Mouse (Mus musculus) limb, embryonic 10.5 days (tissue): ENCODE measurements around the gene Plcl1. TPM values are rescaled to one million over a fixed set of nuclear protein-coding genes. Genes with fewer than 3 reads are reported as not detected.

ENCODE experiments used
- DNase-seq: peaks from one replicate; pipeline ENCODE4 v3.0.0-alpha.2; 2017; ENCODE audit warnings: low spot score
- H3K27ac ChIP-seq: fragments of 300-500 bp; sonication (generic); 2 replicates; pipeline ENCODE4 v1.5.1; 2016; ENCODE audit warnings: mild to moderate bottlenecking
- H3K27me3 ChIP-seq: fragments of 300-500 bp; sonication (generic); 2 replicates; pipeline ENCODE4 v1.6.1; 2016; ENCODE audit warnings: low read depth, mild to moderate bottlenecking; ENCODE audit not compliant: poor library complexity, severe bottlenecking
- H3K36me3 ChIP-seq: fragments of 300-500 bp; sonication (generic); 2 replicates; pipeline ENCODE4 v1.6.1; 2016; ENCODE audit warnings: mild to moderate bottlenecking, moderate library complexity
- H3K4me1 ChIP-seq: fragments of 300-500 bp; sonication (generic); 2 replicates; pipeline ENCODE4 v1.6.1; 2016
- H3K4me3 ChIP-seq: fragments of 300-500 bp; sonication (generic); 2 replicates; pipeline ENCODE4 v1.5.1; 2016; ENCODE audit warnings: mild to moderate bottlenecking, moderate library complexity
- H3K9me3 ChIP-seq: fragments of 300-500 bp; sonication (generic); replicated peaks from 2 replicates; pipeline ENCODE4 v1.6.1; 2016; ENCODE audit warnings: mild to moderate bottlenecking
- WGBS: fragments of 180-500 bp; shearing (Covaris S2); methylation state at CpG from one replicate; pipeline ENCODE4 v1.1.7; 2016; 5-methylcytosine and 5-hydroxymethylcytosine counted together
- polyA plus RNA-seq: library from polyadenylated mRNA; unstranded; fragments of >200 nt; fragmentation: Nextera tagmentation; extraction: Ambion mirVana; gene quantifications from 2 replicates; pipeline ENCODE4 v1.2.1, GENCODE M21; 2016

Gene Plcl1
- polyA plus RNA-seq, 1 experiment from 2014 or later: 0.54 TPM

DNA sequence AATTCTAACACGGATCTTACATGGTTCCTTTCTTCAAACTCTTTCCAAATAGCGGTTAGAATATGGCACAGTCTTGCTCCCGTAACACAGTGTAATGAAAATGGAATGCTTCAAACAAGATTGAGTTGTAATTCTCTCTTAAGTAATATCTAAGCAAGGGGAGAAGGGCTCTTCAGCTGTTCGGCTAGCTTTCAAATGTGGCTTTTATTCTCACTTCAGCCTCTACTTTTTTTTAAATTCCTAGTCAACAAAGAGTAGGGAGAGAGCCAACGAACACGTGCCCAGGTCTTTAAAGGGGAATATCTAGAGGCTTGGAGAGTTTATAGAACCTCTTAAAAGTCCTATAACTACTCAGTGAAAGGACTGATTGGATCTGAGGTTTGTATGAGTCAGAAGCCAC lies 160.2 kb downstream of the Plcl1 start:
- no peak overlapping the region for H3K27ac ChIP-seq
- no peak for DNase-seq
- H3K9me3 ChIP-seq: no peaks in the 10 kb centered on the region
- H3K27me3 ChIP-seq: no peaks in the 10 kb centered on the region
- WGBS: 91% methylated on average over 6 of the region's 6 CpGs
- no peak overlapping the region for H3K4me3 ChIP-seq
- no peaks in the 10 kb centered on the region for H3K36me3 ChIP-seq
- no peaks in the 10 kb centered on the region for H3K4me1 ChIP-seq

DNA sequence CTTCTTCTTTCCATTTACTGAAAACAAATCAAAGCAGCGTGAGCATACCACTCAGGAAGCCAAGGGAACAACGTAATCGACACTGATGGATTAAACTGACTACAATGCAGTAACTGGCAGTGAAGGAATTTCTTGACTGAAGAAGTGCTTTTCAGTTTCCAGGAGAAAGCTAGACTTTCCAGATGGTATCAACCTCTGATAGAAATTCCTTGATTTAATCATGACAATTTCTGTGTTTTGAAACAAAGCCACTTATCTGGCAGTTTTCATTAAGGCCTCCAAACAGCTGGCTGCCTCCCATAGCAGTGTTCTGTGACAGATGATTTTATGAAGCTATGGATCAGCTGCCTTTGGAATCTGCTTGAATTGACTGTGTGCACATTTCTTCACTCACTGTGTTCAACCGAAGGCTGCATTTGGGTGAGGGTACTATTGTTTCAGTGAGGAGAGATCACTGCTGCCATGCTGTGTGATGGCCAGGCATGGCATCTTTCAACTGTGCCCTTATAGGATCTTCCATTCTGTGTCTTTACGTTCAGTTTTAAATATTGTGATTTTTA lies 162.2 kb downstream of the Plcl1 start:
- H3K9me3 ChIP-seq: no peaks in the 10 kb centered on the region
- H3K4me1 ChIP-seq: no peaks in the 10 kb centered on the region
- H3K27ac ChIP-seq: no peak overlapping the region
- 84% methylated on average over 5 of the region's 5 CpGs for WGBS
- H3K27me3 ChIP-seq: no peaks in the 10 kb centered on the region
- no peak overlapping the region for H3K4me3 ChIP-seq
- DNase-seq: no peak
- no peaks in the 10 kb centered on the region for H3K36me3 ChIP-seq

DNA sequence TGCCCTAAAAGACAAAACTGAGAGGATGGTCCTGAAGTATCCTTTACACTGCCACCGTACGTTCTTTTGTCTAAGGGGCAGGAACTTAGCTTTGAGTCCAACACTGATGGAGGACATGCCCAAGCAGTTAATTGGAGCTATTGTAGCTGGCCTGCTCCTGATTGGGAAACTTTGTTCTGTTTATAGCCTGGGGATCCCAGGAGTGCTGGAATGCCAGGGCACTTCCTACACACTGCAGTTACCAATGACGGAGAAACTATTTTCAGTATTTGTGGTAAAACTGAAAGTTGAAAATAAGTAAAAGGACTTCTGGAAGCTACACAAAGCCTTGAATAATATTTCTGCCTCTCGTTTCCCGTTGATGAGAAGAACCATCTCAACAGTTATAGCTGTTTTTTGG lies 164.5 kb downstream of the Plcl1 start:
- H3K4me3 ChIP-seq: no peak overlapping the region
- H3K27ac ChIP-seq: no peak overlapping the region
- no peaks in the 10 kb centered on the region for H3K36me3 ChIP-seq
- 82% methylated on average over 5 of the region's 5 CpGs for WGBS
- no peaks in the 10 kb centered on the region for H3K27me3 ChIP-seq
- DNase-seq: no peak
- H3K4me1 ChIP-seq: no peaks in the 10 kb centered on the region
- no peaks in the 10 kb centered on the region for H3K9me3 ChIP-seq

DNA sequence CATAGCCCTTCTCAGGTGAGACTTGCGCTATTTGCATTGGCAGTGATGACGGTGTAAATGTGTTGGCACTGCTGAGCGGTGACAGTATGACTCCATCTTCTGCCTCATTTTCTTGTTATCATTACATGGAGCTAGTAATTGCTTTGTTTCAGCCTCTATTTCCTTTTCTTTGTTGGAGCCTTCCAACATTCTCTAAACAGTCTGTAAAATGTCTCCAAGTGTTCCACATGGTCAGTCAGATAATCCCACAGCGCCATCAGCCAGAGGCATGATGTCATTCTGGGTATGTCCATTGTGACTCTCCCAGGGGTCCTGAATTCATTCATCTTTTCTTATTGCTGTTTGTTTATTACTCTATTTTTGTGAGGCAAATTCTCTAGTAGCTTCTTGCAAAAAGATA lies 165.7 kb downstream of the Plcl1 start:
- DNase-seq: no peak
- 95% methylated on average over 4 of the region's 4 CpGs for WGBS
- H3K27ac ChIP-seq: no peak overlapping the region

DNA sequence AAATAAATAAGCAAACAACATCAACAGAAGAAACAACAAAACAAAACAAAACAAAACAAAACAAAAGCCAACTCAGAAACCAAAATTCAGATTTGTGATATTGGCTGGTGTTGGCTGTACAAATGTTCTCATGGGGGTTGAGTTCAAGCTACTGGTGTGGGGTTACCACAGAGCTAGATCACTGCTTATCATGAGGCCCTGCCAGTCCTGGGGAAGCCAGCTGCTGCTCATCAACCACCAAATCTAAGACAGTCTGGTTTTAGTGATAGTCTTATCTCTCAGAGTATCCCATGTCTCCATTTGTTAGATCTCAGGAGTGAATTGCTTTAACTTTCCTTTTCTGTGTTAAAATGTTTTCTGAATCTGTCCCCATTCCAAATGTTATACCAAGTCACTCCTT lies 166.5 kb downstream of the Plcl1 start:
- H3K36me3 ChIP-seq: no peaks in the 10 kb centered on the region
- H3K4me3 ChIP-seq: no peak overlapping the region
- no peaks in the 10 kb centered on the region for H3K9me3 ChIP-seq
- H3K27ac ChIP-seq: no peak overlapping the region
- peaks cover 3% of the 10 kb centered on the region; the same call in 1 of the 2 replicates for H3K4me1 ChIP-seq
- no peaks in the 10 kb centered on the region for H3K27me3 ChIP-seq
- no peak for DNase-seq

More for the DNA sequence above, 165.7 kb downstream of the Plcl1 start:
- Histone ChIP-seq H3K4me1 (peaks cover 3% of the 10 kb centered on the region; the same call in 1 of the 2 replicates), H3K4me3 (no peak overlapping the region), H3K36me3 (no peaks in the 10 kb centered on the region), H3K9me3 (no peaks in the 10 kb centered on the region), H3K27me3 (no peaks in the 10 kb centered on the region)

DNA sequence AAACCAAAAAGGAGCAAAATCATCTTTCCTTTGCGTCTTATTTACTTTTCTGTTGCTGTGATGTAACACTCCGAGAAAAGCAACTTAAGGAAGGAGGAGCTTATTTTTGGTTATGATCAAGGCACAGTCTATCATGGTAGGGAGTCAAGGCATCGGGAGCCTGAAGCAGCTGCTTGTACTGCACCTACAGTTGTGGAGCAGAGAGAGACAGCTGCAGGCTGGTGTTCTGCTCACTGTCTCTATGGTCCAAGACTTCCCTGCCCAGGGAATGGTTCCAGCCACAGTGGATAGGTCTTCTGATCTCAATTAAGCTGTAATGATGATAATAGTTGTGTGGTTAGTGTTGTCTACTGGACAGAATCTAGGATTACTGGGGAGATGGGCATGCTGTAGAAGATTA lies 166.9 kb downstream of the Plcl1 start:
- H3K4me1 ChIP-seq: peaks cover 3% of the 10 kb centered on the region; the same call in 1 of the 2 replicates
- 90% methylated on average over 3 of the region's 3 CpGs for WGBS
- no peaks in the 10 kb centered on the region for H3K27me3 ChIP-seq
- no peaks in the 10 kb centered on the region for H3K36me3 ChIP-seq
- DNase-seq: no peak
- no peaks in the 10 kb centered on the region for H3K9me3 ChIP-seq
- H3K27ac ChIP-seq: no peak overlapping the region
- H3K4me3 ChIP-seq: no peak overlapping the region

DNA sequence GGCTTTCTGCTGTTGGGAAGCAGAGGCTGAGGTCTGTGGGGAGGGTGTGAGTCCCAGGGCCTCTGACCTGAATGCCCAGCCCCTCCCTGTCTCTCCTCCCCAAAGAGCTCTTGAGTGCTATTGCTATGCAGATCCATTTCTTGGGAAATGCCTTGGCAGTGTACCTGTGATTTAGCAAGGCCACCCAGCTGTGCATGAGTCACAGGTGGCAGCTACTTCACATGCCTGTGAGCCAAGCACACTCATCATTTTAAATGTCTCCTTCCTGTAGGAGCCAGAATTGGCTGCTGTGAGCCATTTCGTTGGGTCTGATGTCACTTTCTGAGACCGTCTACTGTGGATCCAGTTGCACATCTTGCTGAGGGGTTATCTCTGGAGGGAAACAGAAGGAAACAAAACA lies 170.2 kb downstream of the Plcl1 start:
- Histone ChIP-seq H3K27me3 (no peaks in the 10 kb centered on the region), H3K36me3 (no peaks in the 10 kb centered on the region), H3K4me1 (peaks cover 3% of the 10 kb centered on the region; the same call in 1 of the 2 replicates), H3K27ac (no peak overlapping the region), H3K9me3 (no peaks in the 10 kb centered on the region), H3K4me3 (no peak overlapping the region)
- DNase-seq: no peak
- 59% methylated on average over 2 of the region's 2 CpGs for WGBS

DNA sequence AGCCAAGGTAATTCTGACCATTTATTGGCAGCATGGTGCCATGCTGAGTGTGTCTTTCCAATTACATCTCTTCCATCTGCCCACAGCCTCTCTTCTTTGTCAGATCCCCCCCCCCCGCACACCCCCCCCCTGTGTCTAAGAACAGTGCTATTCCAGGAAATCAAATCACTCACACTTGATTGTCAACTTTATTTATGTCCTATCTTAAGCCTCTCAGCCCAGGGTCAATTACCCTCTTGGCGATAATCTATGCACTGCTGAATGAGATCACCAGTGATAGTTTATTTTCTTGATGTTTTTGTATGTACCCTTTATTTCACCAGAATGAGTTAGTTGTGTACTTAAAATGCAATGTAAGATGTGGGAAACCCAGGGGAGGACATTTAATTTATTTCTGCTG lies 176.0 kb downstream of the Plcl1 start:
- no peak overlapping the region for H3K4me3 ChIP-seq
- DNase-seq: no peak
- no peak overlapping the region for H3K27ac ChIP-seq
- 83% methylated on average over 2 of the region's 2 CpGs for WGBS
- H3K27me3 ChIP-seq: no peaks in the 10 kb centered on the region
- H3K36me3 ChIP-seq: no peaks in the 10 kb centered on the region
- H3K4me1 ChIP-seq: no peaks in the 10 kb centered on the region
- H3K9me3 ChIP-seq: no peaks in the 10 kb centered on the region

DNA sequence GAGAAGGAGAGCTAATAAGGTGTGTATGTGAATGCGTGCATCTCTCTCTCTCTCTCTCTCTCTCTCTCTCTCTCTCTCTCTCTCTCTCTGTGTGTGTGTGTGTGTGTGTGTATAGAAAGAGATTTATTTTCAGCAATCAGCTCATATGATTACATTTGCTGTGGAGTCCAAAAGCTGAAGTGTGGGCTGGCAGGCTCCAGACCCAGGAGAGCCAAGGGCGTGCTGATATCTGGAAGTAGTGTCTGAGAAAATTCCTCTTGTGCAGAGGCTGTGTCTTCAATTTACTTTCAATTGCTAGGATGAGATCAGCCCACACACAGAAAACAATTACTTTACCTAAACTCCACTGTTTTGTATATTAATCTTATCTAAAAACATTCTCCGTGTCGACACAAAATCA lies 179.7 kb downstream of the Plcl1 start:
- Histone ChIP-seq H3K4me1 (no peaks in the 10 kb centered on the region), H3K36me3 (no peaks in the 10 kb centered on the region), H3K27me3 (no peaks in the 10 kb centered on the region), H3K27ac (no peak overlapping the region), H3K9me3 (no peaks in the 10 kb centered on the region), H3K4me3 (no peak overlapping the region)
- no peak for DNase-seq
- WGBS: 95% methylated on average over 4 of the region's 4 CpGs

DNA sequence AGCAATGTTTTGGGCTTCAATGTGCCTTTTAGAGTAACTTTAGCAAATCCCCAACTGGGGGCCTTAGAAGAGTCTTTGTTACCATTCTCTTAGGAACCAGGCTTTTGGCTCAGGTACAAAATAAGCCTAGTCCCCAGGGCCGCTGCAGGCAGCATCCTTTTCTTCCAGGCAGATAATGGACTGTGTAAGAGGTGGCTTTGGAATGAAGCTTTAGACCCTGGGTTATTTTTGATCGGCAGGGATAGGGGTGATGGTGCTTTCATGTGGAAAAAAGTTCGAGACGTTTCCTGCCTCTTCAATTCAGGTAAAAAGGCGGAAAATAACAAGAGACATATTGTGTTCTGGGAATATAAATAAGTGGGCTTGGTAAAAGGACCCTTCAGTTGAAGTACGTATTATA lies 182.4 kb downstream of the Plcl1 start:
- Histone ChIP-seq H3K27ac (no peak overlapping the region), H3K9me3 (no peaks in the 10 kb centered on the region), H3K36me3 (no peaks in the 10 kb centered on the region), H3K4me1 (no peaks in the 10 kb centered on the region), H3K4me3 (no peak overlapping the region), H3K27me3 (no peaks in the 10 kb centered on the region)
- no peak for DNase-seq
- WGBS: 86% methylated on average over 6 of the region's 6 CpGs

DNA sequence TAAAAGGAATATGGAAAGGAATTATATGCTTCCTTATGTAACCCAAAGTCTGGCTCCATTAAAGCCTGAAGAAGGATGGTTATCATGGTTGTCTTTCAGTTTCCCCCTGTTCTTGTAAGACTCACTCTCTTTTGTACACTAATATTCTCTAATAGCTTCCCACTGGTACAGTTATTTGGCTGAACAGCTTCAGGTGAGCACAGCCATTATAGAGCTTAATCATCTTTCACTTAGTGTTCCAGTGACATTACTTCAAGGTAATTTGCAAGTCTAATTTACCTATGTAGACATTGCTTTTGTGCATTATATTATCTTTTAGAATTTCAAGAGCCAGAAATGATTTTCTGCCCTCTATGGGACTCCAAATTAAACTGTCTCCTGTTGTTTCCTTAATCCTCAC lies 184.3 kb downstream of the Plcl1 start:
- DNase-seq: no peak
- Histone ChIP-seq H3K4me3 (no peak overlapping the region), H3K27me3 (no peaks in the 10 kb centered on the region), H3K9me3 (no peaks in the 10 kb centered on the region), H3K4me1 (no peaks in the 10 kb centered on the region), H3K36me3 (no peaks in the 10 kb centered on the region), H3K27ac (no peak overlapping the region)

DNA sequence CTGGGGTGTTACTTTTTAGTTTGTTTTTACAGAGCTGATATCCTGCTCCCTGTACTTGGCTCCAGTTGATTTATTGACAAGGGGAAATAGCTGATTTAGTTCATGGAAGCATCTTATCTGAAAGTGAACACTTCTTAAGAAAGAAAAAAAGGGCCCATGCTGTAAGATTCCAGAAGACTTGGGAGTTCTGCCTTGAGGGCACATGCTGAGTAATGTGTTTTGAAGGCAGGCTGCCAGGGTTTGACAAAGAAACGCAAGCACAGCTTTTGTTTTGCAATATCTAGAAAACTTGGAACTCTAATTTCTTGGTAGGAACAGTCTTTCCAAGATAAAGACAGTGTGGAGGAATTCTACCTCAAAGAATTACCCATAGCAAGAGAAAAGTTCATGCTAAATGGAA lies 194.8 kb downstream of the Plcl1 start:
- Histone ChIP-seq H3K27ac (no peak overlapping the region), H3K4me1 (no peaks in the 10 kb centered on the region), H3K36me3 (no peaks in the 10 kb centered on the region), H3K4me3 (no peak overlapping the region), H3K9me3 (no peaks in the 10 kb centered on the region), H3K27me3 (no peaks in the 10 kb centered on the region)
- no peak for DNase-seq
- WGBS: 76% methylated on average over 1 of the region's 1 CpGs

DNA sequence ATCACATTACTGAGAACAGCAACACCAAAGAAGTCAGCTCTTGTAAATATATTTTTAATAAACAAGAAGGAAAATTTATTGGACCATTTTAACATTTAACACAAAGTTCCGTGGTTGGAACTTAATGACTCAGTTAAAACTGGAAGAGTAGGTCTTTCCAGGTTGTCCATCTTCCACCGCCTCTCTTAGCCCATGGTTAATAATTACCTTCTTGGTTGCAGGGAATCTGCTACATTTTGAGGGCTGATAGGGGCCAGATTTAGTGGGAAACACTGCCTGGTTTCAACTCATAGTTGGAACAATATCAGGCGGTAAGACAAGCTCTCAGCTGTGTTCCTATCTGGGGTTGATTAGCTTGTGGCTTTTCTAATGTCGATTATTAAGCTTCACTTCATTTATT lies 198.9 kb downstream of the Plcl1 start:
- Histone ChIP-seq H3K4me3 (no peak overlapping the region), H3K9me3 (no peaks in the 10 kb centered on the region), H3K36me3 (no peaks in the 10 kb centered on the region), H3K27ac (no peak overlapping the region), H3K4me1 (no peaks in the 10 kb centered on the region), H3K27me3 (no peaks in the 10 kb centered on the region)
- WGBS: 96% methylated on average over 4 of the region's 4 CpGs
- DNase-seq: no peak

DNA sequence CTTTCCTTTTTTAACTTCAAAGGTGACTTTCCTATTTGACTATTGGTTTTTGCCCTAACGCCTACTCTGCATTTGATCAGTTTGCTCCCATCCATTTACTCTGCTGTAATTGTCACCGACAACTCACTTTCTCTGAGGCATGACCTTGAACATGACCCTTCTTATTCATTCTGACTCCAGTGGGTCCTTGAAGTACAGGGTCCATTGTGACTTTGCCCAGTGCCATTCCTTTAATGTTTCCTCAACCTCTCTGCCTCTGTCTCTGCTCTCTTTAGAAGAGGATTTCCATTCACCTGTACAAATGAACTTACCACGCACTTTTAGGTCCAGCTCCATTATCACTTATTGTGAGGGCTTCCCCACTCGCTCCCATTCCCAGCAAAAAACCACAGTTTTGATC lies 199.7 kb downstream of the Plcl1 start:
- no peak overlapping the region for H3K4me3 ChIP-seq
- no peaks in the 10 kb centered on the region for H3K4me1 ChIP-seq
- no peak for DNase-seq
- no peaks in the 10 kb centered on the region for H3K9me3 ChIP-seq
- 90% methylated on average over 4 of the region's 4 CpGs for WGBS
- H3K27me3 ChIP-seq: no peaks in the 10 kb centered on the region
- no peak overlapping the region for H3K27ac ChIP-seq
- no peaks in the 10 kb centered on the region for H3K36me3 ChIP-seq
